Mouse (Mus musculus) natural killer cell, adult 2 months (primary cell): ENCODE measurements around the gene D430041D05Rik.

ENCODE experiments used
- DNase-seq, 2 experiments: peaks; one replicate each; pipeline ENCODE4 v3.0.0; 2022; ENCODE audit warnings: low spot score in 2 of 2

Gene D430041D05Rik

GRCm38 (mm10) chr2:104410963-104411545 is at the start of gene D430041D05Rik:
Gene D430041D05Rik, minus strand, starts transcription at chr2:104411013.
- DNase-seq = no peak

- no peak for DNase-seq
Measured at GRCm38 (mm10) chr2:104460021-104460420, 49.2 kb upstream of the D430041D05Rik start.

GRCm38 (mm10) chr2:104458569-104459332 is 47.9 kb upstream of the D430041D05Rik start:
- no peak for DNase-seq

DNA sequence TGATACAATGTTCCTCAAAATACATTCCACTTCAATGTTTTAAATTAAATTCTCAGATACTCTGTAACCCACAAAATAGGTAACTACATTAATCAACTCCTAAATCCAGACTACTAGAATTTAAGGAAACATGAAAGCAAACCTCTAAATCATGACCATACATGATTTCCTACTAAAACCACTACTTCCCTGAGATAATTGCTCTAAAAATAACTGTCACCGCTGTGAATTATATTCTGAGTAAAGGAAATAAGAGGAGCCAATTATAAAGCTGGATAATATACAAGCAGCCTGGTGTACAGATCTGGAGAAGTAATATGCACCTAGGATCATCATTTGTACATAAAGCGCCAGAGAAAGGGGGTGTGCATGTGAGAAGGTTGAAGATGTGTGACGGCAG is 46.3 kb upstream of the D430041D05Rik start:
- no peak for DNase-seq

GRCm38 (mm10) chr2:104450685-104451084 is 39.9 kb upstream of the D430041D05Rik start:
- DNase-seq = no peak

DNA sequence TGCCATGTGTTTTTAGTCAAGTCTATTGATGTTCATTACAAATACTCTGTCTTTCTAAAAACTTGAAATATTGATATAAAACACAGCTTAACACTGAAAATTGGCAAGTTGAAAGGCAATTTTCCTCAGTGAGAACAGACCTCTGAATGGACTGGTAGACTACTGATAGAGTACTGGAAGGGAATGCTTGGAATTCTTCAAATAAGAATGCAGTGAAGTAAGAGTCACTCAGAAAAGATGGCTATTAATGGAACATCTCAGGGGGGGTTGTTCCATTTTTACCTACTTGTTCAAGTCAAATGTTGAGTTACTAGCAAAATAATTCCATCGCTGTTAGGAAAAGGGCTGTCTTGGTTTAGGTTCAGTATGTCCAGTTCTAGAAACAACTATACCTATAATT is 38.4 kb upstream of the D430041D05Rik start:
- DNase-seq = no peak

DNA sequence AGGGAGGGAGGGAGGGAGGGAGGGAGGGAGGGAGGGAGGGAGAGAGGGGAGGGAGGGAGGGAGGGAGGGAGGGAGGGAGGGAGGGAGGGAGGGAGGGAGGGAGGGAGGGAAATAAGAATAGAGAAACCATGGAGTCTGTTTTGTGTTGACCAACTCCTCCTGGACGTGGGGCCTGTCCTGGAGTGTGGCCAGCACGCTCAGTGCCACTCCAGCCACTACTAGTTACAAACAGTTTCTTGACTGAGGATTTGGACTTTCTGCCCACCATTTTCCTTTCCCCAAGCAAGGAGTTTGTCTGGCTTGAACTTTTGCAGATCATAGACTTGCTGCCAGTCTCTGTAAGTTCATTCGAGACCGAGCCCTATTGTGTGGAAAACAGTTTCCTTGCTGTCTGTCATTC is 37.4 kb upstream of the D430041D05Rik start:
- DNase-seq = no peak

- DNase-seq = no peak
Measured at GRCm38 (mm10) chr2:104446016-104446415, 35.2 kb upstream of the D430041D05Rik start.

DNA sequence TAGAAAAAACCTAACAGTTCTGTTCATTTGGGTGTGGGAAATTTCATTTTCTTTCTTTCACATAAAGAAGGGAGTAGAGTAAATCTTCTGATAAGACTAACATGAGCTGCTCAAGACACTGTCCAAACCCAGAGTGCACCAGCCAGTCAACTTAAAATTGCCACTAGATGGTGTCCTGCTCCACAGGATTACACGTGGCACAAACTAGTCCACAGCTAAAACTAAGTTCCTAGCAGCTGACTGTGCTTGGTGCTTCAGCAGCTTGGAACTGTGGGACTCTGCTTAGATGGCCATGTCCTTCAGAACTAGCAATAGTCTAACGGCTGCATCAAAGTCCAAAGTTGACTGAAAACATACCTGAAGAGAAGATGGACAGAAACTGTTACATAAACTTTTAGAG is 34.0 kb upstream of the D430041D05Rik start:
- DNase-seq = peak; percentile 31 to 50

- no peak for DNase-seq
Measured at GRCm38 (mm10) chr2:104442341-104442740, 31.5 kb upstream of the D430041D05Rik start.

DNA sequence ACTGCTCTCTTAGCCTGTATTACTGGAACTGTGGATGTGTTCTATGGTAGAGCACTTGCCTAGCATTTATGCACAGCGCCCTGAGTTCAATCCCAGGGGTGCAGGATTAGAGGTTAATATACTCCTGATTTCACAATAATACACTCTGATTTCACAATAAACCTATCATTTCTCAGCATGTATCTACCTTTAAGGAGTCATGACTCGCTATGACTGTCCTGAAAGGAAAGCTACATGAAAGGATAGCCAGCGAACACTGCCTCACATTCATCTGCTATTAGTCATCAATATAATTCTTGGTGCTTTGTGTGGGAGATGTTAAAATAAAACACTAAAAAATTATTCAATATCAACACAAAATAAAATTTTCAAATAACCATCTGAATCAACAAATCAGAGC is 25.4 kb upstream of the D430041D05Rik start:
- DNase-seq = no peak

GRCm38 (mm10) chr2:104431067-104431466 is 20.3 kb upstream of the D430041D05Rik start:
- DNase-seq = no peak

- DNase-seq = no peak
Measured at GRCm38 (mm10) chr2:104430566-104430965, 19.8 kb upstream of the D430041D05Rik start.

DNA sequence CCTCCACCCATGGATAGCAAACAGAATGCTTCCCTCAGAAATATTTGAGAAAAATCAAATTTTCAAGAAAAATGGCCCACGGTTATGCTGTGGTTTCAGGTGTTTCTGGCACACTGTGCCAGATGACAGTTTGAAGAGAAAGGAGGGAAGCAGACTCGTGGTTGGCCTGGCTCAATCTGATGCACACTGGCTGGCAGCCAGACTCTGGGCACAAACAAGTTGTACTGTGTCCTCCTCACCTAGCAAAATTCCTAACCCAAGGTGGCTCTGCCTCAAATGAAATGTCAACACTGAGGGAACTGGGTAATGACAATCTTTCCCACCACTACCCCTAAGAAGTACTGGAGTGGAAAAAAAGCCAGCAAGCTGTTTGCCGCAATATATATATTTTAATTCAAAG is 15.3 kb upstream of the D430041D05Rik start:
- no peak for DNase-seq

- DNase-seq = peak in 1 of 2 experiments; percentile 7
Measured at GRCm38 (mm10) chr2:104422230-104422629, 11.4 kb upstream of the D430041D05Rik start.

DNA sequence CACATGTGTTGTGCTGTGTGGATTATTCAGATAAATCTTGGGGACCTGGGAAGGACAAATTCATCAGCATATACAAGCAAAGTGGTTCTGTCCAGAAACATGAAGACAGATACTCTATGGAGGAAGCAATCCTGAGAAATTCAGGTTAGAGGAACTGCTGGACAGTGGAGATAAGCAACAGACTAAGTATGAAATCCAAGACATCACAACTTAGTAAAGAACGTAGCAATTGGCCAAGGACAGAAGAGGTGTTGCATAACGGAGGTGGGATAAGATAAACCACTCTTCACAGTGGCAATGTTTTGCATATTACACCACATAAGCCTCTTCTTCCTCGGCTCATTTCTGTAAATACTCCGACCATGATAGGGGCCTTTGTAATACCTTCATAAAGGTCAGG is 10.0 kb upstream of the D430041D05Rik start:
- no peak for DNase-seq

DNA sequence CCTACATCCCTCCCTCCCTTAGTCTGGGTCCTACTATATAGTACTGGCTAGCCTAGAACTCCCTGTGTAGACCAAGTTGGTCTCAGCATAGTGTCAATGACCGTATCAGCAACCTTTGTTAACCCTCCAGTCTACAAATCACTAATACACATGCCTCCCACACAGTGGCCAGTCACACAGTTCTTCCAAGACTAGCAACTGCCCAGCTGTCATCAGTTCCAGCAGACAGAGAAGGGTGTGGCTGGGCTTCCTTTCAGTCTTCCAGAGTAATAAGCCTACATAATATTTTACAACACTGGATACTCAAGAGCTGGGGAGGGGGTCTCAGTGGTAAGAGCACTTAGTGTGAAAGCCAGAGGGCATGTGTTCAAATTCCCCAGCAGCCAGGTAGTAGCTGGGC is 9.2 kb upstream of the D430041D05Rik start:
- no peak for DNase-seq

DNA sequence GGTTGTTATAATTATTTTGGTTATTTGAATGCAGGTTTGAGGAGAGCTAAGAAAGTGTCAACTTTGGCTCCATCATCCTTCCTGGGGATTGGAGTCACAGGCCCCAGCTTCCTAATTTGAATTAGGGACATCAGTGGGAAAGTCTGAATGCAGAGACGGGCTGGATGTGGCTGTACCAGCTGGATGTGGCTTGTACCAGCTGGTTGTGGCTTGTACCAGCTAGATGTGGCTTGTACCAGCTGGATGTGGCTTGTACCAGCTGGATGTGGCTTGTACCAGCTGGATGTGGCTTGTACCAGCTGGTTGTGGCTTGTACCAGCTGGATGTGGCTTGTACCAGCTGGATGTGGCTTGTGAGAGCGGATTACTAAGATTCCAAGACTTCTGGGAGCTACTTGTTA is 8.6 kb upstream of the D430041D05Rik start:
- no peak for DNase-seq

DNA sequence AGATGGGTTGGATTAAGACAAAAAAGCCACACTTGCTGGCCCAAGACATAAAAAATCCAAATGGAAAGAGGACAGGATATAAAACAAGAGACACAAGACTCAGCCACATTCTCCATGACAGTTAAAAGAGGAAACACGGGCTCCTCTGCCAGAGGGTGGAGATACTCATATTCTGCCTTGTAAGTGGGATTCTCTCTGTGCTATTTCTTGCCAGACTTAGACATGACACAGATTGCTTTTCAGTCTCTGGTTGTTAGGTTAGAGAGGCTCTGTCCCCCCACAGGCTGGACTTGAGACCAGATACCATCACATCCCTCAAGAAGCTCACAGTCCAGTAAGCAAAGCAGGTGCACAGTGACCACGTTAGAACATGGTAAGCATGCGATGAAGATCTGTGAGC is 2.2 kb upstream of the D430041D05Rik start:
- no peak for DNase-seq

GRCm38 (mm10) chr2:104412496-104412895 is 1.7 kb upstream of the D430041D05Rik start:
- no peak for DNase-seq

- no peak for DNase-seq
Measured at GRCm38 (mm10) chr2:104411806-104412205, 993 bp upstream of the D430041D05Rik start.

- DNase-seq = no peak
Measured at GRCm38 (mm10) chr2:104409851-104410821, 677 bp downstream of the D430041D05Rik start.
